Mouse (Mus musculus) kidney, adult 2 months (tissue): ENCODE measurements around the gene Cacna1d. TPM values are rescaled to one million over a fixed set of nuclear protein-coding genes. Genes with fewer than 3 reads are reported as not detected.

Experiments
- DNase-seq: peaks from one replicate; pipeline ENCODE4 v3.0.0; 2021
- H3K27ac ChIP-seq: fragments of 200-500 bp; 2 replicates; pipeline ENCODE4 v1.5.1; 2012; ENCODE audit warnings: low read depth, low read length, control low read depth, inconsistent platforms; ENCODE audit not compliant: insufficient read depth
- H3K27me3 ChIP-seq: fragments of 200-500 bp; replicated peaks from 2 replicates; pipeline ENCODE4 v1.6.1; 2012; ENCODE audit warnings: mild to moderate bottlenecking, moderate library complexity, low read length, inconsistent platforms; ENCODE audit not compliant: control insufficient read depth, insufficient read depth
- H3K36me3 ChIP-seq: fragments of 200-500 bp; 2 replicates; pipeline ENCODE4 v1.6.1; 2012; ENCODE audit warnings: mild to moderate bottlenecking, moderate library complexity, low read length, inconsistent platforms; ENCODE audit not compliant: control insufficient read depth, insufficient read depth
- H3K4me1 ChIP-seq: fragments of 200-500 bp; 2 replicates; pipeline ENCODE4 v1.6.1; 2011; ENCODE audit warnings: low read length; ENCODE audit not compliant: control insufficient read depth, insufficient read depth
- H3K4me3 ChIP-seq: fragments of 200-500 bp; 2 replicates; pipeline ENCODE4 v1.5.1; 2011; ENCODE audit warnings: mild to moderate bottlenecking, low read depth, low read length, control low read depth; ENCODE audit not compliant: insufficient read depth
- CTCF ChIP-seq: fragments of 200-500 bp; conservative IDR thresholded peaks from 2 replicates; pipeline ENCODE4 v1.5.1; 2011; ENCODE audit warnings: low read depth, mild to moderate bottlenecking, control low read depth, low read length, moderate library complexity, mixed read lengths; ENCODE audit not compliant: insufficient read depth, insufficient read length
- POLR2A ChIP-seq: fragments of 200-500 bp; IDR thresholded peaks from one replicate; pipeline ENCODE4 v1.6.1; 2011; ENCODE audit warnings: low read depth, low read length, control low read depth
- WGBS: fragments of 180-500 bp; shearing (Covaris S2); methylation state at CpG from one replicate; pipeline ENCODE4 v1.1.7; 2018; 5-methylcytosine and 5-hydroxymethylcytosine counted together
- polyA plus RNA-seq: library from polyadenylated mRNA; depleted of rRNA; stranded (reverse); fragments of >200 nt; gene quantifications from 2 replicates; pipeline ENCODE4 v1.2.3, GENCODE M21; 2012

The Cacna1d gene
- polyA plus RNA-seq, 1 experiment = 4.0 TPM

DNA sequence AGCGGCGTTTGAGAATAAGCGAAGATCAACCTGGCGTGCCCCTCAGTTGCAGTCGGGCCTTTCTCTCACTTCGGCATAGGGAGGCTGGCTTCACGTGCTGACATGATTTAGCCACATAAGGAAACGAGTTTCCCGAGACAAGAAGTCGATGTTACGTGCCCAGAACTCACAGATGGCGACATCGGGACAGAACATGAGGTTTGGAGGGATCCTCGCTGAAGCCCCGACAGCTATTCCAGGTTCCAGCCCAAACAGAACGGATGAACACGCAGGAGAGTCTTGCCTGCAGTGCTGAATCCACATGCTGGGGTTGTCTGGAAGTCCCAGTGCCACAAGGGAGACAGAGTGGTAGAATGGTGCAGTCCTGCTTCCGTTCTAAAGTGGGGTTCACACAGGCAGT lies 452.8 kb downstream of the Cacna1d start:
- Histone ChIP-seq H3K27me3 (no peaks in the 10 kb centered on the region), H3K4me1 (no peaks in the 10 kb centered on the region), H3K36me3 (peaks cover 3% of the 10 kb centered on the region; the same call in 1 of the 2 replicates), H3K4me3 (no peak overlapping the region), H3K27ac (no peak overlapping the region)
- no peak for TF ChIP-seq CTCF
- no peak for TF ChIP-seq POLR2A
- WGBS = 92% methylated on average over 18 of the region's 18 CpGs
- DNase-seq = no peak

- no peaks in the 10 kb centered on the region for H3K27me3 ChIP-seq
- no peak overlapping the region for H3K27ac ChIP-seq
- 62% methylated on average over 8 of the region's 8 CpGs for WGBS
- no peak for TF ChIP-seq POLR2A
- TF ChIP-seq CTCF = no peak
- H3K4me3 ChIP-seq = no peak overlapping the region
- peaks cover 3% of the 10 kb centered on the region; the same call in 1 of the 2 replicates for H3K4me1 ChIP-seq
- peak; percentile 1 for DNase-seq
- peaks cover 1% of the 10 kb centered on the region; the same call in 1 of the 2 replicates for H3K36me3 ChIP-seq
These were observed 457.9 kb downstream of the Cacna1d start for GRCm38 (mm10) chr14:30033405-30033804.

DNA sequence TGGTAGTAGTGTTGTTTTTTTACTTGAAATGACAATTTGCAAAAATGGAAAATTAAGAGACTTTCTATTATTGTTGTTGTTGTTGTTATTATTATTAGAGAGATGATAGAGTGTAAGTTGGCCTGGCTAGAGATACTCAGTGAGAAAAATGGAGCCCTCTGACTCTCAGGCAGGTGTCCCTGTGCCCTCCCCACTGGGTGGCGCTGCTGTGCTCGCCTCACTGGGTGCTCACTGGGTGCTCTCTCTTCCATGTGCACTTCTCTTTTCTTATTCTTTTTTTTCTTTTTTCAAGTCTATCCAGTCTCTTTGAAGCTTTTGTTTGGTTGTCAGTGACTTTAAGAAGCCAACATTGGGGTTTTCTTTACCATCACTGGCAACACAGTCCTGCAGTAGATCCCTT lies 463.9 kb downstream of the Cacna1d start:
- H3K36me3 ChIP-seq = no peaks in the 10 kb centered on the region; the same call in 1 of the 2 replicates
- WGBS = 65% methylated on average over 2 of the region's 2 CpGs
- TF ChIP-seq POLR2A = no peak
- peak; percentile 64 for TF ChIP-seq CTCF

GRCm38 (mm10) chr14:30024387-30024786 lies 466.9 kb downstream of the Cacna1d start:
- H3K27me3 ChIP-seq = no peaks in the 10 kb centered on the region
- H3K4me3 ChIP-seq = no peak overlapping the region
- no peaks in the 10 kb centered on the region; the same call in 1 of the 2 replicates for H3K36me3 ChIP-seq
- no peak overlapping the region for H3K27ac ChIP-seq
- DNase-seq = no peak
- TF ChIP-seq POLR2A = no peak
- no peak for TF ChIP-seq CTCF
- H3K4me1 ChIP-seq = peaks cover 31% of the 10 kb centered on the region; the same call in 1 of the 2 replicates
- 26% methylated on average over 7 of the region's 7 CpGs for WGBS

More for the DNA sequence above, 463.9 kb downstream of the Cacna1d start:
- H3K27me3 ChIP-seq = no peaks in the 10 kb centered on the region
- peak; percentile 39 for DNase-seq
- H3K4me3 ChIP-seq = no peak overlapping the region
- H3K27ac ChIP-seq = no peak overlapping the region
- H3K4me1 ChIP-seq = peaks cover 15% of the 10 kb centered on the region; the same call in 1 of the 2 replicates

DNA sequence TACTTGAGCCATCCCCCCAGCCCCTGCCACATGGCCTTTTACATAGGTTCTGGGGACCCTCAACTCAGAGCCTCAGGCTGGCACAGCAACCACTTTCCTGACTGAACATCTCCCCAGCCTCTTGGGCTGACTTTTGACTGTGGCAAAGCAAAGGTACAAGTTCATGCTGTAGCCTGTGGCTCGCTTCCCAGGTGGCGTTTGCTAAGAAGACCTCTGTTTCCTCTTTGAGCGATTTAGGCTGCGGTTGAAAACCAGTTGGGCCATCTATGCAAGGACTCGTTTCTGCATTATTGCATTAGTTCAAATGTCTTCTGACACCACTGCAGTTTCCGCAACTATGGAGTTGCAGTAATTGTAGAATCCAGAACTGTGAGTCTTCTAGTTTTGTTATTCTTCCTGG lies 468.8 kb downstream of the Cacna1d start:
- Histone ChIP-seq H3K36me3 (no peaks in the 10 kb centered on the region), H3K4me3 (no peak overlapping the region), H3K27ac (no peak overlapping the region), H3K4me1 (peaks cover 38% of the 10 kb centered on the region), H3K27me3 (no peaks in the 10 kb centered on the region)
- no peak for TF ChIP-seq POLR2A
- no peak for TF ChIP-seq CTCF
- 75% methylated on average over 6 of the region's 6 CpGs for WGBS
- DNase-seq = peak; percentile 56

GRCm38 (mm10) chr14:30019792-30020575 lies 471.3 kb downstream of the Cacna1d start:
- Histone ChIP-seq H3K36me3 (no peaks in the 10 kb centered on the region), H3K27ac (peak overlapping the region; percentile 98), H3K27me3 (no peaks in the 10 kb centered on the region), H3K4me1 (peaks cover 55% of the 10 kb centered on the region), H3K4me3 (no peak overlapping the region)
- DNase-seq = peak; percentile 36
- TF ChIP-seq CTCF (no peak), POLR2A (no peak)
- WGBS = 39% methylated on average over 9 of the region's 9 CpGs

GRCm38 (mm10) chr14:30019375-30019774 lies 471.9 kb downstream of the Cacna1d start:
- WGBS = 50% methylated on average over 8 of the region's 8 CpGs
- Histone ChIP-seq H3K36me3 (no peaks in the 10 kb centered on the region), H3K27ac (peak overlapping the region; percentile 98), H3K27me3 (no peaks in the 10 kb centered on the region), H3K4me3 (no peak overlapping the region), H3K4me1 (peaks cover 59% of the 10 kb centered on the region)
- no peak for TF ChIP-seq CTCF
- DNase-seq = peak; percentile 93
